Mouse (Mus musculus) kidney, adult 2 months (tissue): ENCODE results near the gene Hmcn2. TPM values are rescaled to one million over a fixed set of nuclear protein-coding genes. Genes with fewer than 3 reads are reported as not detected.

ENCODE experiments used
- DNase-seq: peaks from one replicate; pipeline ENCODE4 v3.0.0; 2021
- H3K27ac ChIP-seq: fragments of 200-500 bp; 2 replicates; pipeline ENCODE4 v1.5.1; 2012; ENCODE audit warnings: low read depth, low read length, control low read depth, inconsistent platforms; ENCODE audit not compliant: insufficient read depth
- H3K27me3 ChIP-seq: fragments of 200-500 bp; replicated peaks from 2 replicates; pipeline ENCODE4 v1.6.1; 2012; ENCODE audit warnings: mild to moderate bottlenecking, moderate library complexity, low read length, inconsistent platforms; ENCODE audit not compliant: control insufficient read depth, insufficient read depth
- H3K36me3 ChIP-seq: fragments of 200-500 bp; 2 replicates; pipeline ENCODE4 v1.6.1; 2012; ENCODE audit warnings: mild to moderate bottlenecking, moderate library complexity, low read length, inconsistent platforms; ENCODE audit not compliant: control insufficient read depth, insufficient read depth
- H3K4me1 ChIP-seq: fragments of 200-500 bp; 2 replicates; pipeline ENCODE4 v1.6.1; 2011; ENCODE audit warnings: low read length; ENCODE audit not compliant: control insufficient read depth, insufficient read depth
- H3K4me3 ChIP-seq: fragments of 200-500 bp; 2 replicates; pipeline ENCODE4 v1.5.1; 2011; ENCODE audit warnings: mild to moderate bottlenecking, low read depth, low read length, control low read depth; ENCODE audit not compliant: insufficient read depth
- CTCF ChIP-seq: fragments of 200-500 bp; conservative IDR thresholded peaks from 2 replicates; pipeline ENCODE4 v1.5.1; 2011; ENCODE audit warnings: low read depth, mild to moderate bottlenecking, control low read depth, low read length, moderate library complexity, mixed read lengths; ENCODE audit not compliant: insufficient read depth, insufficient read length
- POLR2A ChIP-seq: fragments of 200-500 bp; IDR thresholded peaks from one replicate; pipeline ENCODE4 v1.6.1; 2011; ENCODE audit warnings: low read depth, low read length, control low read depth
- WGBS: fragments of 180-500 bp; shearing (Covaris S2); methylation state at CpG from one replicate; pipeline ENCODE4 v1.1.7; 2018; 5-methylcytosine and 5-hydroxymethylcytosine counted together
- polyA plus RNA-seq: library from polyadenylated mRNA; depleted of rRNA; stranded (reverse); fragments of >200 nt; gene quantifications from 2 replicates; pipeline ENCODE4 v1.2.3, GENCODE M21; 2012

The Hmcn2 gene
- polyA plus RNA-seq, 1 experiment = 14.3 TPM

- DNase-seq = peak; percentile 87
- H3K27me3 ChIP-seq = no peaks in the 10 kb centered on the region
- TF ChIP-seq POLR2A (no peak), CTCF (no peak)
- H3K4me1 ChIP-seq = peaks cover 5% of the 10 kb centered on the region; the same call in 1 of the 2 replicates
- H3K4me3 ChIP-seq = no peak overlapping the region
- peak overlapping the region; percentile 47 for H3K27ac ChIP-seq
- no peaks in the 10 kb centered on the region for H3K36me3 ChIP-seq
- WGBS = 38% methylated on average over 11 of the region's 11 CpGs
These were observed 139.5 kb downstream of the Hmcn2 start for GRCm38 (mm10) chr2:31453559-31454177.

GRCm38 (mm10) chr2:31454280-31454679, 140.1 kb downstream of the Hmcn2 start:
- peaks cover 5% of the 10 kb centered on the region; the same call in 1 of the 2 replicates for H3K4me1 ChIP-seq
- peak overlapping the region; percentile 75 for H3K27ac ChIP-seq
- no peaks in the 10 kb centered on the region for H3K27me3 ChIP-seq
- DNase-seq = peak; percentile 78
- no peaks in the 10 kb centered on the region for H3K36me3 ChIP-seq
- WGBS = 29% methylated on average over 8 of the region's 8 CpGs
- H3K4me3 ChIP-seq = peak overlapping the region; percentile 10; the same call in 1 of the 2 replicates
- TF ChIP-seq POLR2A = no peak
- TF ChIP-seq CTCF = no peak

- Histone ChIP-seq H3K4me3 (peak overlapping the region; percentile 22; the same call in 1 of the 2 replicates), H3K36me3 (no peaks in the 10 kb centered on the region), H3K27ac (peak overlapping the region; percentile 75), H3K4me1 (peaks cover 5% of the 10 kb centered on the region; the same call in 1 of the 2 replicates), H3K27me3 (no peaks in the 10 kb centered on the region)
- 65% methylated on average over 7 of the region's 7 CpGs for WGBS
- TF ChIP-seq POLR2A = no peak
- no peak for TF ChIP-seq CTCF
- DNase-seq = no peak
These were observed 141.2 kb downstream of the Hmcn2 start for GRCm38 (mm10) chr2:31455418-31455817.

DNA sequence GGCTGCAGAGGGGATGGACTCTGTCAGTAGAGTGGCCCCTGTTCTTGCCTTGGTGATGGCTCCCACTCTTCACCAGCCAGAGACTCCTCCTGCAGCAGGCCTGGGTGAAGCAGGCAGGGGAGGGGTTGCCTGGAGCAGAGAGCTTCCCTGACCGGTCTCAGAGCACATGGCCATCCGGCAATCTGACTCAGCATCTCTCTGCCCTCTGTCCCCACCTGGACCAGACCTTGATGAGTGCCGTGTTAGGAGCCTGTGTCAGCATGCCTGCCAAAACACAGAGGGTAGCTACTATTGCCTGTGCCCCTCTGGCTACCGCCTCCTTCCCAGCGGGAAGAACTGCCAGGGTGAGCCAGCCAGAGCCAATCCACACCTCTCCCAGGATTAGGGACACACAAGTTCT, 144.2 kb downstream of the Hmcn2 start:
- Histone ChIP-seq H3K27me3 (no peaks in the 10 kb centered on the region), H3K4me3 (no peak overlapping the region), H3K27ac (no peak overlapping the region), H3K36me3 (no peaks in the 10 kb centered on the region), H3K4me1 (peaks cover 9% of the 10 kb centered on the region; the same call in 1 of the 2 replicates)
- TF ChIP-seq CTCF (no peak), POLR2A (no peak)
- WGBS = 64% methylated on average over 5 of the region's 5 CpGs
- peak; percentile 80 for DNase-seq

GRCm38 (mm10) chr2:31458989-31459936, 145.0 kb downstream of the Hmcn2 start:
- Histone ChIP-seq H3K36me3 (no peaks in the 10 kb centered on the region), H3K4me1 (peaks cover 10% of the 10 kb centered on the region; the same call in 1 of the 2 replicates), H3K4me3 (no peak overlapping the region), H3K27me3 (no peaks in the 10 kb centered on the region), H3K27ac (peak overlapping the region; percentile 0; the same call in 1 of the 2 replicates)
- DNase-seq = peak; percentile 68
- no peak for TF ChIP-seq CTCF
- no peak for TF ChIP-seq POLR2A
- 41% methylated on average over 16 of the region's 16 CpGs for WGBS

DNA sequence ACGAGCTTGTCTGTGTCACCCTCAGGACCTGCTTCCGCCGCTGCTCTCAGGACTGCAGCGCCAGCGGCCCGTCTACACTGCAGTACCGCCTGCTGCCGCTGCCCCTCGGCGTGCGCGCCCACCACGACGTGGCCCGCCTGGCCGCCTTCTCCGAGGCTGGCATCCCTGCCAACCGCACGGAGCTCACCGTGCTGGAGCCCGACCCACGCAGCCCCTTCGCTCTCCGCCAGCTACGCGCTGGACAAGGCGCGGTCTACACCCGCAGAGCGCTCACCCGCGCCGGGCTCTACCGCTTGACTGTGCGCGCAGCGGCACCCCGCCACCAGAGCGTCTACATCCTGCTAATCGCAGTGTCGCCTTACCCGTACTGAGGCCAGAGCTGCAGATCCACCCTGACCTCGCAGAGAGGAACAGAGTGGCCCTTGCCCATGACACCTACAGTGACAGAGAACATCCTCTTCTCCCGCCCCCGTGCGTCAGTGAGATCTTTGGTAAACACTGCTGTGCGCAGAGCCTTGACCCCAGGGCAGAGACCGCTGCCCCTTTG, 145.9 kb downstream of the Hmcn2 start:
- WGBS = 5% methylated on average over 47 of the region's 48 CpGs
- peak overlapping the region; percentile 37; the same call in 1 of the 2 replicates for H3K4me3 ChIP-seq
- peak; percentile 72 for DNase-seq
- TF ChIP-seq CTCF (no peak; the same call in 1 of the 2 replicates), POLR2A (no peak)
- peaks cover 15% of the 10 kb centered on the region; the same call in 1 of the 2 replicates for H3K4me1 ChIP-seq
- H3K36me3 ChIP-seq = no peaks in the 10 kb centered on the region
- H3K27me3 ChIP-seq = no peaks in the 10 kb centered on the region
- H3K27ac ChIP-seq = peak overlapping the region; percentile 36; the same call in 1 of the 2 replicates
